Mouse (Mus musculus): ENCODE data around the gene Serpine1. TPM values are rescaled to one million over a fixed set of nuclear protein-coding genes. Genes with fewer than 3 reads are reported as not detected.
A peak's percentile ranks its signal among the peaks of the same experiment; 100 is the strongest.

Gene Serpine1
- total and polyA plus RNA-seq, 3 experiments = 0.04 to 0.11 TPM; not detected in 1

GRCm38 (mm10) chr5:137114891-137115561 is 43.0 kb upstream of the Serpine1 start:
- TF ChIP-seq MYC (IDR thresholded peaks at IDR 0.05; ENCODE audit: low read depth, low read length) = no peak
- no peak for TF ChIP-seq E2F4 (IDR thresholded peaks at IDR 0.05; ENCODE audit: borderline replicate concordance, low read depth, low read length)
- no peak for TF ChIP-seq MAZ (IDR thresholded peaks at IDR 0.05; ENCODE audit: low read depth, low read length)
- TF ChIP-seq EP300 (IDR thresholded peaks at IDR 0.05; ENCODE audit: low read depth in 1 of 2, low read length in 2 of 2) = no peak
- no peak for TF ChIP-seq TBP (IDR thresholded peaks at IDR 0.05; ENCODE audit: low read depth, low read length)
- peaks cover 0 to 34% of the 10 kb centered on the region in 2 experiments; a peak in 3 of 4 replicates for H3K4me1 ChIP-seq (ENCODE audit: control insufficient read depth in 1 of 2, insufficient read depth in 2 of 2, low read length in 2 of 2)

DNA sequence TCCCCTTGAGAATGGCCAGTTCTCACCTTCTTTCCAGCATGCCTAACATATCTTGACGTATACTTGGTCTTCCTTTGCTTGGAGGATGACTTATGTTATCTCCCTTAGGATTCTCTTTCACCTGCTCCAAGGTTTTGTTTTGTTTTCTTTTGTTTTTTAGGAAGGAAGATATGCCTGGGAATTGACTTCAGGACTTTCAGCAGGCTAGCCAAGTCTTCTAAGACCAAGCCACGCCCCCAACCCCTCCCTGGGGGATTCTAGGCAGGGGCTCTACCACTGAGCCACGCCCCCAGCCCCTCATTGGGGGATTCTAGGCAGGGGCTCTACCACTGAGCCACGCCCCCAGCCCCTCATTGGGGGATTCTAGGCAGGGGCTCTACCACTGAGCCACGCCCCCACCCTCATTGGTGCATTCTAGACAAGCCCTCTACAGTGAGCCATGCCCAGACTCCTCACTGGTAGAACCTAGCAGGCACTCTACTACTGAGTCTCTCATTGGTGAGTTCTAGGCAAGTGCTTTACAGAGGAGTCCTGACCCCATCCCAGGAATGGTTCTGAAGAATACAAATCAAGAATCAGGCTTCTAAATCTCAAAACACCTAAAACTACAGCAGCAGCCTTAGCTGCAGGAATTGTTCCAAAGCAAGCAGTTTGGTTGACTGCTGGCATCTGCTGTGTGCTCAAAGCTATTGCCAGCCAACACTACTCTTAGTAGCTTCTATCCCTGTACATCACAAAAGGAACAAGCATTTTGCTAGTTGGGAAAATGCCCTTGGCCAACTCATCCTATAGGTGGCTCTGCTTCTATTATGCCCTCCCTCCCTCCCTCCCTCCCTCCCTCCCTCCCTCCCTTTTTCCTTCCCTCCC is 39.7 kb upstream of the Serpine1 start:
- Histone ChIP-seq H3K4me3 (ENCODE audit: control insufficient read depth in 1 of 2, insufficient read depth in 1 of 2, low read depth in 2 of 2, low read length in 2 of 2) (no peak overlapping the region), H3K27ac (ENCODE audit: control insufficient read depth, low read depth, low read length) (no peak overlapping the region), H3K4me1 (ENCODE audit: control insufficient read depth in 1 of 2, insufficient read depth in 2 of 2, low read length in 2 of 2) (peaks cover 0 to 16% of the 10 kb centered on the region in 2 experiments; a peak in 3 of 4 replicates), H3K79me2 (ENCODE audit: control insufficient read depth, insufficient read depth, low read length, poor library complexity) (peaks cover 29% of the 10 kb centered on the region), H3K27me3 (ENCODE audit: control insufficient read depth in 1 of 2, insufficient read depth in 2 of 2, low read length in 2 of 2) (no peaks in the 10 kb centered on the region), H3K9ac (ENCODE audit: control insufficient read depth, low read depth, low read length, poor library complexity, severe bottlenecking) (no peak overlapping the region), H3K9me3 (replicated peaks; ENCODE audit: insufficient read depth, low read length) (no peaks in the 10 kb centered on the region), H3K36me3 (ENCODE audit: control insufficient read depth in 1 of 2, insufficient read depth in 2 of 2, low read length in 2 of 2) (peaks cover 0 to 11% of the 10 kb centered on the region in 2 experiments)
- DNase-seq (ENCODE audit: low read depth, low spot score) = no peak
- TF ChIP-seq POLR2AphosphoS5 (IDR thresholded peaks at IDR 0.05; ENCODE audit: borderline replicate concordance, low read depth, low read length) (no peak), MYB (IDR thresholded peaks at IDR 0.05; ENCODE audit: low read depth, low read length) (no peak), MAFK (IDR thresholded peaks at IDR 0.05; ENCODE audit: borderline replicate concordance, low read depth, low read length) (no peak), CHD1 (IDR thresholded peaks at IDR 0.05; ENCODE audit: low read depth, low read length) (no peak)

More at GRCm38 (mm10) chr5:137114891-137115561, 43.0 kb upstream of the Serpine1 start:
- Histone ChIP-seq H3K27ac (ENCODE audit: control insufficient read depth, low read depth, low read length) (peak overlapping the region; percentile 99), H3K9me3 (replicated peaks; ENCODE audit: insufficient read depth, low read length) (no peaks in the 10 kb centered on the region), H3K4me3 (ENCODE audit: control insufficient read depth in 1 of 2, insufficient read depth in 1 of 2, low read depth in 2 of 2, low read length in 2 of 2) (peak overlapping the region; percentile 70 to 73), H3K79me2 (ENCODE audit: control insufficient read depth, insufficient read depth, low read length, poor library complexity) (peaks cover 33% of the 10 kb centered on the region), H3K36me3 (ENCODE audit: control insufficient read depth in 1 of 2, insufficient read depth in 2 of 2, low read length in 2 of 2) (peaks cover 0 to 29% of the 10 kb centered on the region in 2 experiments), H3K27me3 (ENCODE audit: control insufficient read depth in 1 of 2, insufficient read depth in 2 of 2, low read length in 2 of 2) (no peaks in the 10 kb centered on the region), H3K9ac (ENCODE audit: control insufficient read depth, low read depth, low read length, poor library complexity, severe bottlenecking) (peak overlapping the region; percentile 87)
- DNase-seq (ENCODE audit: low read depth, low spot score) = no peak

DNA sequence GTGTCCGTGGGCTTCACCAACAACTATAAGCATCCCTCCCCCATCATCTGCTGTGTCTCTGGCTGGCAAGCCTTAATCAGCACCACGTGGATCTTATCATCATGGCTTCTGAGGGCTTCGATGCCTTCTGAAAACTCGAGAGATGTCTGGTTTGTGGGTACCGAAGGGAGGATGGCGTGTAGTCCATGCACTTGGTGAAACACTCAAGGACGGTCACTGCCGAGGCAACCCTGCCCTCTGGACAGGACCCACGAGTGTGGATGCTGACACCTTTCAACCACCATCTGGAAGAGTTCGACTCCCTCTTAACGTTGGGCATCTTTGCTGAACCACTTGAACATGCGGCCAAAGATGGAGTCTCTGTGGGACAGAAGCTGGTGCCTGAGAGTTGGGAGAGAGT is 38.8 kb upstream of the Serpine1 start:
- TF ChIP-seq GATA1 (IDR thresholded peaks at IDR 0.05; ENCODE audit: low read depth, low read length) (no peak), POLR2A (IDR thresholded peaks at IDR 0.05; ENCODE audit: control insufficient read depth in 1 of 2, insufficient read depth in 1 of 2, low read depth in 1 of 2, low read length in 2 of 2, poor library complexity in 1 of 2) (peak in 1 of 2 experiments; percentile 32; a peak in 1 of 4 replicates), BHLHE40 (IDR thresholded peaks at IDR 0.05; ENCODE audit: borderline replicate concordance, low read depth, low read length) (no peak), POLR2AphosphoS5 (IDR thresholded peaks at IDR 0.05; ENCODE audit: borderline replicate concordance, low read depth, low read length) (0 out of 2 replicates have a peak, but pooled peaks have one; percentile 3), CTCF (IDR thresholded peaks at IDR 0.05 in 2 of 3, conservative IDR thresholded peaks at IDR 0.05 in 1 of 3; ENCODE audit: control insufficient read depth in 1 of 3, insufficient read depth in 1 of 3, low read depth in 2 of 3, low read length in 3 of 3, poor library complexity in 1 of 3, severe bottlenecking in 1 of 3) (no peak)
- no peak overlapping the region for H3K27ac ChIP-seq (ENCODE audit: control insufficient read depth, low read depth, low read length)
- peaks cover 28% of the 10 kb centered on the region for H3K79me2 ChIP-seq (ENCODE audit: control insufficient read depth, insufficient read depth, low read length, poor library complexity)
- H3K9me3 ChIP-seq (replicated peaks; ENCODE audit: insufficient read depth, low read length) = no peaks in the 10 kb centered on the region
- DNase-seq (ENCODE audit: low read depth, low spot score) = no peak
- peaks cover 0 to 16% of the 10 kb centered on the region in 2 experiments; a peak in 3 of 4 replicates for H3K4me1 ChIP-seq (ENCODE audit: control insufficient read depth in 1 of 2, insufficient read depth in 2 of 2, low read length in 2 of 2)
- no peaks in the 10 kb centered on the region for H3K27me3 ChIP-seq (ENCODE audit: control insufficient read depth in 1 of 2, insufficient read depth in 2 of 2, low read length in 2 of 2)
- no peak overlapping the region for H3K4me3 ChIP-seq (ENCODE audit: control insufficient read depth in 1 of 2, insufficient read depth in 1 of 2, low read depth in 2 of 2, low read length in 2 of 2)
- no peak overlapping the region for H3K9ac ChIP-seq (ENCODE audit: control insufficient read depth, low read depth, low read length, poor library complexity, severe bottlenecking)
- H3K36me3 ChIP-seq (ENCODE audit: control insufficient read depth in 1 of 2, insufficient read depth in 2 of 2, low read length in 2 of 2) = peaks cover 0 to 11% of the 10 kb centered on the region in 2 experiments

Data from MEL (cell line).